Mouse (Mus musculus) cerebellum, adult (tissue): ENCODE data around the gene Nfkbib.

Experiments
- ATAC-seq: cut with Nextera tagmentation; 2 replicates; pipeline ENCODE4 v1.9.2; 2017; ENCODE audit warnings: mild to moderate bottlenecking, moderate library complexity, mixed read lengths; ENCODE audit not compliant: insufficient number of reproducible peaks, low FRiP score, low TSS enrichment

The Nfkbib gene

GRCm38 (mm10) chr7:28767462-28767965 is at the start of gene Nfkbib:
Gene Nfkbib, minus strand, starts transcription at chr7:28767512.
- ATAC-seq = no peak

DNA sequence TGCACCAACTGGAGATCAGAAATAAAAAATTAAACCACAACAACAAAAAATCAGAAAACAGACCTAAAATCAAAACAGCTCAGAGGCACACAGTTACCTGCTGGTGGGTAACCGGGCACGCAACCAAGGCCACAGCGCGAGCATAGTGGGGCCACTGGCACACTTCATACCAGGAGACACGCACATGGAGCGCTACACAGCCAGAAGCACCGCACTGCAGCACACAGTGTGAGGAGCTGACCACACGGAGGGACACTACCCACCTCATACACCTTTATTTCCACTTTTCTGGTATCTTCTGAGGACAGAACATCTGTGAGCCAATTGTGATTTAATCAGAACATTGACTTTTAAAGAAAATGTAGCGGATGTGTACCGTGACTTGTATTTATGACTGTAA is 49.6 kb upstream of the Nfkbib start:
- ATAC-seq = no peak

DNA sequence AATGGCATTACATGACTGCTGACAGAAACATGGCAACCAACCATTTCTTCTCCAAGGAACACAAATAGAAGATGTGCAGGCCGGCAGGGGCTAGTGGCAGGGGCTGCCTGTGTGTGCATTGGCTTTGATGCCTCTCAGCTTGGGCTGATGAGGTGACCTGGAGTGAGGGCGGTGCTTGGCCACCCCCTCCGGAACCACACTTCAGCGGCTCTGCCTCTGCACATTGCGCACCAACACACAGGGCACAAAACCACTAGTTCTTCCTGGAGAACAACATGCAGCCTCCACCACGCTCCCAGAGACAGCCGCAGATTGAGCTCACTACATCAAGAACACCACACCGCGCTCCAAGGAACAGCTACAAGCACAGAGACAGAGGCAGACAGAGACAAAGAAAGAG is 48.9 kb upstream of the Nfkbib start:
- ATAC-seq = no peak

GRCm38 (mm10) chr7:28815230-28815629 is 47.9 kb upstream of the Nfkbib start:
- no peak for ATAC-seq

DNA sequence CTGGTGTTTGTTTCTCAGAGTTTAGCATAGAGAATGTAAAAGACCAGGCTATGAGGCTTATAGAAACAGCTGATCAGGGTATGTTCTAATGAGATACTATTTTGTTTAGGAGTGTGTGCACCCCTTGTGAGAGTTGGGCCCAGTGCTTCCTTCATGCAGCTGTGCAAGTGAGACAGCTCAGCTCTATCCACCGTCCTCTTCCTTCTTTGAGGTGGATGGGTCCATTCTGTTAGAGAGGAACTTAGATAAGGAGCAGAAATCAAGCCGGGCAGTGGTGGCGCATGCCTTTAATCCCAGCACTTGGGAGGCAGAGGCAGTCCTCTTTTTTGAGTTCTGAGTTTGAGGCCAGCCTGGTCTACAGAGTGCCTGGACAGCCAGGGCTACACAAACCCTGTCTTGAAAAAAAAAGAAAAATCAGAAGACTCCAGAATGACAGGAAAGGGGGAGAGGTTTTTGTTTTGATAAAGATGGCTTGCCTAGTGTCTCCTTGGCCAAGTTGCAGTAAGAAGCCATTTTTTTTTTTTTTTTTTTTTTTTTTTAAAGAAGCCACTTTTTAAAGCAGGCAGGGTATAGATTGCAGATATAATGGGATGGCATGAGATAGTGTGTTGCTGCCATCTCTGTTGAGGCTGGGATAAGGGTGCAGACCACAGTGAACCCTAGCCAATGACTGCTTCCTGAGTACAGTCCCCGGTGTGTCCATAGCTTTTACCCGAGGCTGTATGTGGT is 47.2 kb upstream of the Nfkbib start:
- ATAC-seq = no peak

DNA sequence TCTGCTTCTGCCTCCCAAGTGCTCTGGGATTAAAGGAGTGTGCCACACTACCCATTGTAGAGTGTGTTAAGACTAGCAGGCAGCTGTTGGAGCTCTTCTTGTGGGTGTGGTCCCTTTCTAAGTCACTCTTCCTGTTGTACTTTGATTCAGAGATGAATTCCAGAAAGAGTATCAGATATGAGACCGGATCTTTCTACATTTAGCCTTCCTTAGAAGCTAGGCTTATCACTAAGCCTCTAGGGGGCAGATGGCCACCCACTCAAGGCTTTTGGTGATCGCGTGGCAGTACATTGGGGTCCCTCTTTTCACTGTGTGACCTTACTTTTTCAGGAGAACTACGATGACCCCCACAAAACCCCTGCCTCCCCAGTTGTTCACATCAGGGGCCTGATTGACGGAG is 45.6 kb upstream of the Nfkbib start:
- no peak for ATAC-seq

DNA sequence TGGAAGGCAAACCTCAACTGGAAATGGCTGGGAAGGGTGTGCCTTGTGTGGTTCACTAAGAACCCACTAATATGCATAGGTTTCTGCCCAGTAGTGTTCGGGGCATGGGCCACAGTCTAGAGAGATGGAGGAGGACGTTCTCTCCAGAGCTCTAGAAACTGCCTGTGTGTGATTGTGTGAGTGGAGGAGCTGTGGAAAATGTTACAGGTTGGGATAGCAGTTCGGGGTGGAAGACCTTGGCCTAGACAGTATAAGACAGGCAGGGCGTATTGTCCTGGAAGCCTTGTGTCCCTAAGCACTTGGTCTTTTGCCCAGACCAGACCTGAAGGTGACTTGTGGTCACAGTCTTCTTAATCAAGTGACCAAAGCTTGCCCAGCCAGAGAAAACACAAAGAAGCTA is 45.1 kb upstream of the Nfkbib start:
- no peak for ATAC-seq

- ATAC-seq = no peak
Observed at GRCm38 (mm10) chr7:28811640-28812275, 44.4 kb upstream of the Nfkbib start.

DNA sequence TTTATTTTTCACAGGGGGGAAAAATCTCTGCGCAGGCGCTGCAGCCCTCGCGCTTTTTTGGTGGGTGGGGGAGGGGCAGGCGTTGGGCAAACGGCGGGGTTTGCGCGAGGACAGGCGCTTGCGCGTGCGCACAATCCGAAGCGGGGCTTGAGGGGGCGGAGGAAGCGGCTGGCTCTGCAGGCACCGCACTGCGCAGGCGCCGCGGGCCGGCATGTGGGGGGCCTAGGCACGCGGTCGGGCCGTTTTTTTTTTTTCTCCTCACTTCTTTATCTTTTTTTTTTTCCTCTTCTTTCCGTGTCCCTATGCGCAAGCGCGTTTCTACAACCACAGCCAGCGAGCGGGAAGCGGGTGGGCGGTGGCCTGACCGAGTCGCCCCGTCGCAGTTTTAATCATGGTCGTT is 43.9 kb upstream of the Nfkbib start:
- ATAC-seq = no peak

DNA sequence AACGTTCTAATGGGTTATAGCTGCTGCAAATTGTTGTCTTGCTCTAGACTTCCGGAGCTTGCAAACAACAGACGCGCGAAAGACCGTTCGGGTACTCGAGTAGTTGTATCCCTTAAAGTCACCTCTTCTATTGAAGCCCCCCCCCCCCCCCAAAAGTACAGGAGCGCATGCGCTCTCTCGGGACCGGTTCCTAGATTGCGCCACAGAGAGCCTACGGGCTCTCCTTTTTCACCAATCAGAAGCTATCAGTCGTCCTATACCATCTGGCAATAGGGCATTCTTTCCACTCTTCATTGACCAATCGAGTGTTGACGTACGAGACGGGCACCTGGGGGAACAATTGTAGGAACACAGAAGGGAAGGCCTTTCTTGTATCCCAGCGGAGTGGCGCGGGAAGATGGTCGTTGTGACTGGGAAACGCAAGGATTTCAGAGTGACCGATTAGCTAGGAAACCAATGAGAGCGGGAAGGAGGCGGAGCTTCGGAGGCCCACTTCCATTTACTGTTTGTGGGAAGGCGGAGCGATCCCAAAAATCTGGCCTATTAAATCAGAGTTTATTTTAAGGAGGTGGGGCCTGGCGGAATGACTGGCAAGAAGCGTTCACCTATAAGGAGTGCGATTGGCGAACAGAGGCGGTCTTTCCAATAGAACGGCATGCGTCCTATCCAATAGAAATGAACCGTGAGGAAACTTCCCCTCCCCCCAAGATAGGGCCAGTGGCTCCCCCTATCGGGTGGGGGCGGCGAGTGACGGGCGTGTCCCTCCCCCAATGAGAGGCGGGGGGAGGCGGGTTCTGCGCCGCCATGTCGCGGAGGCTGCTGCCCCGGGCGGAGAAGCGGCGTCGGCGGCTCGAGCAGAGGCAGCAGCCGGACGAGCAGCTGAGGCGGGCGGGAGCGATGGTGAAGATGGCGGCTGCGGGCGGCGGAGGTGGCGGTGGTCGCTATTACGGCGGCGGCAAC is 43.1 kb upstream of the Nfkbib start:
- peak; percentile 85 for ATAC-seq

- no peak for ATAC-seq
Observed at GRCm38 (mm10) chr7:28809401-28810089, 42.2 kb upstream of the Nfkbib start.

GRCm38 (mm10) chr7:28808957-28809393 is 41.7 kb upstream of the Nfkbib start:
- ATAC-seq = peak; percentile 38; the same call in 1 of the 2 replicates

- no peak for ATAC-seq
Observed at GRCm38 (mm10) chr7:28808221-28808941, 41.1 kb upstream of the Nfkbib start, which contains the start of gene Hnrnpl. Gene Hnrnpl, plus strand, starts transcription at chr7:28808541.

DNA sequence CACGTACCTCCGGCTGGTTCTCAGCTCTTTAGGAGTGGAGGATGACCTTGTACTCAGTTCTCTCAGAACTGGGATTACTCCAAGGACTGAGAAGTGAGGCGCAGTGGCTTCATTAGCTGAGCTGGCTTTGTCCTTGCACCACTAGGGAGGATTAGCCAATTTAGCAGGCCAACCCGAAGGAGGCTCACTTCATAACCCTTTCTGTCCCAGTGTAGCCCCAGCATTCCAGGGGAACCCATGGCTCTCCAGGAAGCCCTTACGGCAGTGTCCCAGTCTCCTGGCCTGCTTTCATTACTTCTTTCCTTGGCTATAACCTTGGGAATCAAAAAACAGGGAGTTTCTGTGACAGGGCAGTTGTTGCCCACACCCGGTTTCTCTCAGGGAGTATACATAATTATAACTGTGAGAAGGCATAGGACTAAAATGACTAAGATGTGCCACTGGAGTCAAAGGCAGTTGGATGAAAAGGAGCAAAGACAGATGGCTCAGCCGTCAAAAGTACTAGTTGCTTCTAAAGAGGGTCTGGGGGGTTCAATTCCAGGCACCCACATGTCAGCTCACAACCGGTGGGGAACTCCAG is 40.4 kb upstream of the Nfkbib start:
- ATAC-seq = no peak

DNA sequence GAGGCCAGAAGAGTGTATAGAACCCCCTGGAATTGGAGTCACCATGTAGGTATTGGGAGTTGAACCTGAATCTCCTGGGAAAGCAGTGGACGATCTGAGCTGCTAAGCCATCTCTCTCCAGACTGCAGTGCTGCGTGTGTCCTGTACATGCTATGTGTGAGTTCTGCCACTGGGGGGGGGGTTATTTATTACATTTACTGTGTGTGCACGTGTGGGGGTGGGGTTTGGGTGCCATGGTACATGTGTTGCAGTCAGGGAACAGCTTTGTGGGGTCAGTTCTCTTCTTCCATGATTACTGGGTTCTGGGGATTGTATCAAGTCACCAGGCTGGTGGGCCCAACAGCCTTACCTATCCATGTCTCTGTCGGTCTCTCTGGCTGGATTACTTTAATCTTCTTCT is 39.6 kb upstream of the Nfkbib start:
- no peak for ATAC-seq

- no peak for ATAC-seq
Observed at GRCm38 (mm10) chr7:28803756-28804155, 36.4 kb upstream of the Nfkbib start.

GRCm38 (mm10) chr7:28802846-28803588 is 35.7 kb upstream of the Nfkbib start:
- ATAC-seq = no peak

DNA sequence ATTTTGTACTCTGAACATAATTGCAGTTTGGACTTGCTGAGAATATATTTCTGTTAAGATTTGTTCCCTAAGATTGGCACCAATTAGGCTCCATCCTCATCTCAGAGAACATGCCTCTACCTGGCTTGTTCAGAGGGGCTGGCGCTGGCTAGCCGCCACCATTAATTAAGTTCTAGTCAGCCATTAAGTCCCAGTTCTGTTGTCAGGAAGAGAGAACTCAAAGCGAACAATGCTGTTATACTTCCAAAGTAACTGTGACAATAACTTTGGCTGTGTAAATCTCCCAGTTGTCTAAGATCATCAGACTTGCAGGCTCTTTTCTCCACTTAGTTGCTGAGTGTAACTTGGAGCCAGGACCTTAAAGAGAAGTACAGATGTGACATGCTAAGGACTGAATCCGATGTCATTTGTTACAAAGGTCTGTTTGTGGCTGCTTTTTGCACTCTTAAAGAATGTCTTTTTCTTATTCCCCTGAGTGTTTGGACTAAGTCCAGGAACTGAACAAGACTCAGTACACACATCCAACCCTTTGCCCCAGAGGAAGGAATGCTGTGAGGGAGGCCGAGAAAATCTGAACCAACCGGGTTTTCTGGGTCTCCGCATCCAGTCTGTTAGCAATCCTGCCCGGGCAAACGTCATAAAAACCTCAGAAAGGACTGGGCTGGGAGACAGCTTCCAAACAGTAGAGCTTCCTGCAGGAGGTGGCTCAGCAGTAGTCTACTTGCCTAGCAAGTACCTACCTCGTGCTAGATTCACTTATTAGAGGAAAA is 34.8 kb upstream of the Nfkbib start:
- no peak for ATAC-seq
